Mouse (Mus musculus) spleen, adult 2 months (tissue): ENCODE results near the gene Bcar3. TPM values are rescaled to one million over a fixed set of nuclear protein-coding genes. Genes with fewer than 3 reads are reported as not detected.
A peak's percentile ranks its signal among the peaks of the same experiment; 100 is the strongest.
"Not testable (repeated sequence)": the region's sequence is repeated elsewhere in the genome, so short reads cannot be mapped to it uniquely, and the experiment has no call there.

ENCODE experiments used
- DNase-seq, 2 experiments: peaks; one replicate each; pipeline versions ENCODE4 v3.0.0 to v3.0.0-alpha.2; 2012 to 2021; ENCODE audit warnings: low spot score in 2 of 2, low read depth in 1 of 2
- H3K27ac ChIP-seq: fragments of 200-500 bp; 2 replicates; pipeline ENCODE4 v1.5.1; 2012; ENCODE audit warnings: low read length, inconsistent platforms; ENCODE audit not compliant: insufficient read depth
- H3K27me3 ChIP-seq: fragments of 200-500 bp; 2 replicates; pipeline ENCODE4 v1.6.1; 2012; ENCODE audit warnings: mild to moderate bottlenecking, moderate library complexity, low read length, inconsistent platforms; ENCODE audit not compliant: control insufficient read depth, insufficient read depth
- H3K36me3 ChIP-seq: fragments of 200-500 bp; 2 replicates; pipeline ENCODE4 v1.6.1; 2012; ENCODE audit warnings: mild to moderate bottlenecking, low read length, inconsistent platforms; ENCODE audit not compliant: control insufficient read depth, insufficient read depth
- H3K4me1 ChIP-seq: fragments of 200-500 bp; 2 replicates; pipeline ENCODE4 v1.6.1; 2011; ENCODE audit warnings: inconsistent platforms; ENCODE audit not compliant: control insufficient read depth, insufficient read depth, insufficient read length
- H3K4me3 ChIP-seq: fragments of 200-500 bp; 2 replicates; pipeline ENCODE4 v1.5.1; 2011; ENCODE audit warnings: mild to moderate bottlenecking, inconsistent platforms; ENCODE audit not compliant: insufficient read depth, insufficient read length; ENCODE audit errors: extremely low read depth
- CTCF ChIP-seq: fragments of 200-500 bp; IDR thresholded peaks from 2 replicates; pipeline ENCODE4 v1.5.1; 2011; ENCODE audit warnings: mild to moderate bottlenecking, inconsistent platforms; ENCODE audit not compliant: insufficient read depth, insufficient read length, insufficient replicate concordance; ENCODE audit errors: extremely low read depth
- POLR2A ChIP-seq: fragments of 200-500 bp; IDR thresholded peaks from 2 replicates; pipeline ENCODE4 v1.6.1; 2011; ENCODE audit warnings: low read depth, low read length, inconsistent platforms
- WGBS: fragments of 180-500 bp; shearing (Covaris S2); methylation state at CpG from one replicate; pipeline ENCODE4 v1.1.7; 2018; 5-methylcytosine and 5-hydroxymethylcytosine counted together
- polyA plus RNA-seq: library from polyadenylated mRNA; depleted of rRNA; stranded (reverse); fragments of >200 nt; gene quantifications from 2 replicates; pipeline ENCODE4 v1.2.3, GENCODE M21; 2012

Gene Bcar3
- polyA plus RNA-seq, 1 experiment: 54.4 TPM

- Histone ChIP-seq H3K27me3 (no peaks in the 10 kb centered on the region), H3K27ac (no peak overlapping the region), H3K36me3 (no peaks in the 10 kb centered on the region), H3K4me1 (peaks cover 10% of the 10 kb centered on the region; the same call in 1 of the 2 replicates), H3K4me3 (no peak overlapping the region)
- no peak for DNase-seq
- TF ChIP-seq POLR2A (no peak), CTCF (no peak)
- WGBS: 89% methylated on average over 3 of the region's 3 CpGs
These were observed 87.7 kb downstream of the Bcar3 start for GRCm38 (mm10) chr3:122381591-122381990.

DNA sequence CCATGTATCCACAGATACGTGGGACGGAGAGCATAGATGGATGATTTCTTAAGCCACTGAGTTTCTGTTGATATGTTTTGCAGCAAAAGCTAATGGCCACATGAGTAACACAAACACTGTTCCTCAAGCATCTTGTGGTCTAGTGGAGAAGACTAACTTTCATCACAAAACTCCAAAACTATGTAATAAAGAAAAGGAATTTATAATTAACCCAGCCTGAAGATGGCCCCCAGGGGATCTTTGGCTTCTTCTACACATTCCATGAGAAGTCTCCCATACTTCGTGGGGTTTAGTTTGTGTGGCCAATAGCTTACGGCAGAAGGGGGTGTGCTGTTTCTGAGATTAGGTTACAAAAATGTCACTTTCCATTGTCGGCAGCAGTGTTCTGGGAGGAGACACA lies 92.5 kb downstream of the Bcar3 start:
- no peak overlapping the region for H3K27ac ChIP-seq
- peaks cover 9% of the 10 kb centered on the region; the same call in 1 of the 2 replicates for H3K4me1 ChIP-seq
- H3K4me3 ChIP-seq: no peak overlapping the region
- no peak for DNase-seq
- no peak for TF ChIP-seq CTCF
- no peak for TF ChIP-seq POLR2A
- H3K27me3 ChIP-seq: no peaks in the 10 kb centered on the region
- no peaks in the 10 kb centered on the region for H3K36me3 ChIP-seq
- WGBS: 93% methylated on average over 5 of the region's 5 CpGs

GRCm38 (mm10) chr3:122387771-122388170 lies 93.8 kb downstream of the Bcar3 start:
- no peaks in the 10 kb centered on the region for H3K27me3 ChIP-seq
- DNase-seq: no peak
- H3K36me3 ChIP-seq: no peaks in the 10 kb centered on the region
- no peak overlapping the region for H3K4me3 ChIP-seq
- WGBS: 82% methylated on average over 3 of the region's 3 CpGs
- peaks cover 14% of the 10 kb centered on the region; the same call in 1 of the 2 replicates for H3K4me1 ChIP-seq
- TF ChIP-seq CTCF: no peak
- no peak for TF ChIP-seq POLR2A
- no peak overlapping the region for H3K27ac ChIP-seq

DNA sequence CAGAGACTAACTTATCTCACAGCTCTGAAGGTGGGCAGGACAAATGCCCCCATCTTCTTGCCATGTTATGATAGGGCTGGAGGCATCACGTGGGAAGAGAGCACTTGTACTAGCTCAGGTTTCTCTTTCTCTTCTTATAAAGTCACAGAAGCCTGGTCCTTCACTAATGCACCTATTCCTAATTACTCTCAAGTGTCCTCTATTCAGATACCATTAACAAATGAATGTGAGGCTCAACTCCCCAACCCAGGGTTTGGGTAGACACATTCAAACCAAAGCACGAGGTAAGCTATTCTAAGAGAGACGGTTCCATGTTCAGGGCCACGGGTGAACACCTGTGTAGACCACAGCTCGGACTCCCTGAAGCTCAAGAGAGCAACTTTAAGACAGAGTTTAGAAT lies 96.0 kb downstream of the Bcar3 start:
- Histone ChIP-seq H3K36me3 (no peaks in the 10 kb centered on the region), H3K27ac (peak overlapping the region; percentile 70), H3K4me3 (peak overlapping the region; percentile 24; the same call in 1 of the 2 replicates), H3K27me3 (no peaks in the 10 kb centered on the region), H3K4me1 (peaks cover 19% of the 10 kb centered on the region; the same call in 1 of the 2 replicates)
- 41% methylated on average over 5 of the region's 5 CpGs for WGBS
- no peak for DNase-seq
- TF ChIP-seq CTCF: no peak
- TF ChIP-seq POLR2A: no peak

DNA sequence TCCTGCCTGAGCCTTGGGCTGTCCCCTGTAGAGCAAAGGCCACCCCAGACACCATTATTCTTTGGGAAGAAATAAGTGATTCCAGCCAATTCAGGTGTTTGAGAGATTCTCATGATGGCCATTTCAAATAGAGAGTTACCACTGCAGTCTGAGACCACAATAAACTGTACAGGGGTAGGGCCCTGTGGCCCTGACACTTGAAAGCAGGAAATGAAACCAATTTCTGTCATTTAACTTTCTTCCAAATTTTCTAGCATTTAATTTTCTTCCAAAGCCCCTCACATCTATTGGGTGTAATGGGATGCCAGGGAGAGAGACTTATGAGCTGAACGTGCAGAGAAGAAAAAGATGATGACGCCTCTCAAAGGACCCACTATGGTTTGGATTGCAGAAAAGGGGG lies 97.2 kb downstream of the Bcar3 start:
- Histone ChIP-seq H3K4me1 (peaks cover 19% of the 10 kb centered on the region; the same call in 1 of the 2 replicates), H3K36me3 (no peaks in the 10 kb centered on the region), H3K27me3 (no peaks in the 10 kb centered on the region), H3K4me3 (peak overlapping the region; percentile 39; the same call in 1 of the 2 replicates), H3K27ac (peak overlapping the region; percentile 68)
- WGBS: 85% methylated on average over 2 of the region's 2 CpGs
- no peak for DNase-seq
- TF ChIP-seq POLR2A: no peak

DNA sequence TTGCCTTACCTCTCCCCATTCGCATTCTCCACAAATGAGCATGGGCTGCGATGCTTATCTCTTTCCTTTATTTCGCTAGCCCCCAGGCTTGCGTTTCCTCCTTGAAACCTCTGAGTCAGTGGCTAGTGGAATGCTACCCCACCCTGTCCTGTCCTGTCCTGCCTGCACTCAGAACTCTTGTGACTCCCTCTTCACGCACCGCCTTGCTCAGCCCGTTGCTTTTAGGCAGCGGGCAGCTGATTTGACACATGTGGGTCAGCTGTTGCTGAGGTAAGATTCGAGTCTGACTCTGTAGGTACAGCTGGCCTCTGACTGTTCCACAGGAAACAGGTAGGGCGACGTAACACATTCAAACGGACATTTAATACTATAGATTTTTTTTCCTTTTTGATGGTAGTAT lies 97.9 kb downstream of the Bcar3 start:
- Histone ChIP-seq H3K27me3 (no peaks in the 10 kb centered on the region), H3K27ac (peak overlapping the region; percentile 68), H3K36me3 (no peaks in the 10 kb centered on the region), H3K4me1 (peaks cover 19% of the 10 kb centered on the region; the same call in 1 of the 2 replicates), H3K4me3 (no peak overlapping the region; the same call in 1 of the 2 replicates)
- no peak for DNase-seq
- TF ChIP-seq CTCF (no peak), POLR2A (no peak)
- 36% methylated on average over 12 of the region's 12 CpGs for WGBS

- not testable (repeated sequence) for H3K27me3 ChIP-seq, DNase-seq, H3K4me3 ChIP-seq, H3K36me3 ChIP-seq
- WGBS: 78% methylated on average over 4 of the region's 4 CpGs
- H3K4me1 ChIP-seq: peaks cover 25% of the 10 kb centered on the region; the same call in 1 of the 2 replicates
- H3K27ac ChIP-seq: peak overlapping the region; percentile 86
These were observed 99.5 kb downstream of the Bcar3 start for GRCm38 (mm10) chr3:122393411-122393810.
